ENCODE assay signal across 8 mouse cellular contexts in genomic region chr9:21265611-21266010, GRCm38 (mm10). TPM values are rescaled to one million over a fixed set of nuclear protein-coding genes. Genes with fewer than 3 reads are reported as not detected.
A peak's percentile ranks its signal among the peaks of the same experiment; 100 is the strongest.
DNase-seq lines count a peak whose midpoint lies in the region; ATAC-seq and TF ChIP-seq lines count a peak whose summit lies in the region.

No protein-coding gene starts in this region.

- intact Hi-C loops in left cerebral cortex, postnatal 25 days (cut with DNase I), result loop anchor here (2.0 kb wide), 1 partner anchor 21 kb away; the partner anchor contains the start of gene Kri1

- ATAC-seq in lung, embryonic 14.5 days (ENCODE audit: insufficient read depth), result peak; percentile 15; the same call in 1 of the 2 replicates
- ATAC-seq in forebrain, embryonic 13.5 days, result no peak
- no peak for ATAC-seq in midbrain, embryonic 15.5 days (replicated peaks)

- WGBS in lung, embryonic 14.5 days, result 4% methylated on average over 11 of the region's 11 CpGs
- WGBS in forebrain, embryonic 13.5 days, result 6% methylated on average over 11 of the region's 11 CpGs
- 7% methylated on average over 11 of the region's 11 CpGs for WGBS in midbrain, embryonic 15.5 days

- H3K27me3 ChIP-seq in lung, embryonic 14.5 days (ENCODE audit: insufficient read depth, low read length), result no peaks in the 10 kb centered on the region
- H3K27me3 ChIP-seq in forebrain, embryonic 13.5 days, result peaks cover 3% of the 10 kb centered on the region; the same call in 1 of the 2 replicates
- H3K27me3 ChIP-seq in midbrain, embryonic 15.5 days (replicated peaks), result no peaks in the 10 kb centered on the region

- DNase-seq in lung, embryonic 14.5 days, result no peak
- no peak for DNase-seq in lung, postnatal 14 days
- peak; percentile 76 to 83 for DNase-seq in kidney, postnatal 25 days
- DNase-seq in layer of hippocampus, postnatal 14 days (ENCODE audit: low spot score in 2 of 2), result no peak
- DNase-seq in urinary bladder, postnatal 4 days (ENCODE audit: low spot score in 2 of 2), result no peak
- no peak for DNase-seq in left cerebral cortex, postnatal 25 days (ENCODE audit: low spot score in 2 of 2)

- peak overlapping the region; percentile 90 for H3K4me2 ChIP-seq in lung, embryonic 14.5 days
- H3K4me2 ChIP-seq in forebrain, embryonic 13.5 days, result peak overlapping the region; percentile 93
- H3K4me2 ChIP-seq in midbrain, embryonic 15.5 days, result peak overlapping the region; percentile 80

- peaks cover 11% of the 10 kb centered on the region; the same call in 1 of the 2 replicates for H3K4me1 ChIP-seq in lung, embryonic 14.5 days (ENCODE audit: insufficient read depth)
- H3K4me1 ChIP-seq in forebrain, embryonic 13.5 days, result peaks cover 15% of the 10 kb centered on the region
- peaks cover 21% of the 10 kb centered on the region for H3K4me1 ChIP-seq in midbrain, embryonic 15.5 days

- no peak for TF ChIP-seq CTCF in lung, embryonic 14.5 days (IDR thresholded peaks at IDR 0.05; ENCODE audit: low read depth)

- peak overlapping the region; percentile 36; the same call in 1 of the 2 replicates for H3K27ac ChIP-seq in lung, embryonic 14.5 days (ENCODE audit: low read depth)
- peak overlapping the region; percentile 57; the same call in 1 of the 2 replicates for H3K27ac ChIP-seq in forebrain, embryonic 13.5 days
- H3K27ac ChIP-seq in midbrain, embryonic 15.5 days, result peak overlapping the region; percentile 74; the same call in 1 of the 2 replicates

- H3K9me3 ChIP-seq in lung, embryonic 14.5 days (ENCODE audit: low read depth, low read length), result no peaks in the 10 kb centered on the region
- no peaks in the 10 kb centered on the region for H3K9me3 ChIP-seq in forebrain, embryonic 13.5 days (replicated peaks)
- H3K9me3 ChIP-seq in midbrain, embryonic 15.5 days, result no peaks in the 10 kb centered on the region

- H3K36me3 ChIP-seq in lung, embryonic 14.5 days (ENCODE audit: insufficient read depth), result peaks cover 35% of the 10 kb centered on the region
- H3K36me3 ChIP-seq in forebrain, embryonic 13.5 days (ENCODE audit: poor library complexity, severe bottlenecking), result peaks cover 36% of the 10 kb centered on the region
- peaks cover 9% of the 10 kb centered on the region for H3K36me3 ChIP-seq in midbrain, embryonic 15.5 days (replicated peaks)

- H3K9ac ChIP-seq in lung, embryonic 14.5 days, result peak overlapping the region; percentile 85
- H3K9ac ChIP-seq in forebrain, embryonic 13.5 days, result peak overlapping the region; percentile 91
- peak overlapping the region; percentile 89 for H3K9ac ChIP-seq in midbrain, embryonic 15.5 days

- peak overlapping the region; percentile 88 for H3K4me3 ChIP-seq in lung, embryonic 14.5 days (ENCODE audit: low read depth, low read length)
- H3K4me3 ChIP-seq in forebrain, embryonic 13.5 days, result peak overlapping the region; percentile 89
- peak overlapping the region; percentile 88 for H3K4me3 ChIP-seq in midbrain, embryonic 15.5 days

RNA-seq across cellular contexts. Expression of gene Atg4d, which starts 0.5 kb away (rescaled TPM):
- 33.7 and 34.7 TPM in 2 replicates for polyA plus RNA-seq in lung, embryonic 14.5 days (2014; fragmentation: Nextera tagmentation; extraction: Ambion mirVana)
- 60.2 and 60.3 TPM in 2 replicates for polyA plus RNA-seq in forebrain, embryonic 13.5 days (2015; fragmentation: Nextera tagmentation; extraction: Ambion mirVana)
- 54.7 and 55.7 TPM in 2 replicates for polyA plus RNA-seq in midbrain, embryonic 15.5 days (2015; fragmentation: Nextera tagmentation; extraction: Ambion mirVana)
- total RNA-seq in layer of hippocampus, postnatal 14 days (2021), result 10 to 100 TPM; 33.5 to 39.3 TPM
- 10 to 100 TPM; 40.7 to 49.2 TPM for total RNA-seq in left cerebral cortex, postnatal 25 days (2021)

RNA-seq across cellular contexts. Expression of gene S1pr5, which starts 17.4 kb away (rescaled TPM):
- polyA plus RNA-seq in lung, embryonic 14.5 days (2014; fragmentation: Nextera tagmentation; extraction: Ambion mirVana), result not detected in 2 replicates
- polyA plus RNA-seq in forebrain, embryonic 13.5 days (2015; fragmentation: Nextera tagmentation; extraction: Ambion mirVana), result 0.37 and 0.55 TPM in 2 replicates
- polyA plus RNA-seq in midbrain, embryonic 15.5 days (2015; fragmentation: Nextera tagmentation; extraction: Ambion mirVana), result 2.8 and 4.2 TPM in 2 replicates
- total RNA-seq in layer of hippocampus, postnatal 14 days (2021), result 1 to 10 TPM; 8.8 to 9.7 TPM
- 1 to 10 TPM; 7.8 to 8.3 TPM for total RNA-seq in left cerebral cortex, postnatal 25 days (2021)

RNA-seq across cellular contexts. Expression of gene Kri1, which starts 22.2 kb away (rescaled TPM):
- polyA plus RNA-seq in lung, embryonic 14.5 days (2014; fragmentation: Nextera tagmentation; extraction: Ambion mirVana), result 12.2 and 14.3 TPM in 2 replicates
- 15.4 and 20.1 TPM in 2 replicates for polyA plus RNA-seq in forebrain, embryonic 13.5 days (2015; fragmentation: Nextera tagmentation; extraction: Ambion mirVana)
- polyA plus RNA-seq in midbrain, embryonic 15.5 days (2015; fragmentation: Nextera tagmentation; extraction: Ambion mirVana), result 17.1 and 20.8 TPM in 2 replicates
- 10 to 100 TPM; 32.1 to 33.4 TPM for total RNA-seq in layer of hippocampus, postnatal 14 days (2021)
- total RNA-seq in left cerebral cortex, postnatal 25 days (2021), result 10 to 100 TPM; 34.6 to 35.7 TPM

RNA-seq across cellular contexts. Expression of gene Cdkn2d, which starts 25.6 kb away (rescaled TPM):
- 45.3 and 48.1 TPM in 2 replicates for polyA plus RNA-seq in lung, embryonic 14.5 days (2014; fragmentation: Nextera tagmentation; extraction: Ambion mirVana)
- 85.4 and 88.3 TPM in 2 replicates for polyA plus RNA-seq in forebrain, embryonic 13.5 days (2015; fragmentation: Nextera tagmentation; extraction: Ambion mirVana)
- polyA plus RNA-seq in midbrain, embryonic 15.5 days (2015; fragmentation: Nextera tagmentation; extraction: Ambion mirVana), result 87.3 and 92.1 TPM in 2 replicates
- 10 to 100 TPM; 58.9 to 62.0 TPM for total RNA-seq in layer of hippocampus, postnatal 14 days (2021)
- 10 to 100 TPM; 54.4 to 58.4 TPM for total RNA-seq in left cerebral cortex, postnatal 25 days (2021)

RNA-seq across cellular contexts. Expression of gene Keap1, which starts 26.4 kb away (rescaled TPM):
- polyA plus RNA-seq in lung, embryonic 14.5 days (2014; fragmentation: Nextera tagmentation; extraction: Ambion mirVana), result 42.8 and 44.6 TPM in 2 replicates
- 55.7 and 60.0 TPM in 2 replicates for polyA plus RNA-seq in forebrain, embryonic 13.5 days (2015; fragmentation: Nextera tagmentation; extraction: Ambion mirVana)
- polyA plus RNA-seq in midbrain, embryonic 15.5 days (2015; fragmentation: Nextera tagmentation; extraction: Ambion mirVana), result 75.4 and 78.7 TPM in 2 replicates
- total RNA-seq in layer of hippocampus, postnatal 14 days (2021), result 10 to 100 TPM; 52.5 to 55.7 TPM
- 10 to 100 TPM; 49.2 to 51.0 TPM for total RNA-seq in left cerebral cortex, postnatal 25 days (2021)

Comparison
In these comparisons a context has a peak if more than half of its experiments do, and no peak if none do; other contexts are left out.
1. DNase-seq: peak in kidney, postnatal 25 days (2 of 2); none in lung, embryonic 14.5 days (single experiment), lung, postnatal 14 days (single experiment), layer of hippocampus, postnatal 14 days (0 of 2), urinary bladder, postnatal 4 days (0 of 2) and left cerebral cortex, postnatal 25 days (0 of 2).
2. Peak in every context shown above with its lines, with median percentiles within 50 percentile points of each other: H3K27ac ChIP-seq, H3K4me2 ChIP-seq, H3K4me3 ChIP-seq and H3K9ac ChIP-seq.